Mouse (Mus musculus): ENCODE data around the gene Gm21921.
"Not testable (repeated sequence)": the region's sequence is repeated elsewhere in the genome, so short reads cannot be mapped to it uniquely, and the experiment has no call there.

Gm21921 gene

GRCm38 (mm10) chrY:24796143-24796542, at the start of gene Gm21921:
TSS of gene Gm21921 (minus strand) at chrY:24796243.
- not testable (repeated sequence) for DNase-seq
